Mouse (Mus musculus) hindbrain, embryonic 13.5 days (tissue): ENCODE measurements around the gene Gab2. TPM values are rescaled to one million over a fixed set of nuclear protein-coding genes. Genes with fewer than 3 reads are reported as not detected.
"Not testable (repeated sequence)": the region's sequence is repeated elsewhere in the genome, so short reads cannot be mapped to it uniquely, and the experiment has no call there.

ENCODE experiments used
- ATAC-seq: fragments of 200-750 bp; cut with Nextera tagmentation; 2 replicates; pipeline ENCODE4 v1.8.0; 2017; ENCODE audit warnings: moderate TSS enrichment; ENCODE audit not compliant: low FRiP score
- H3K27ac ChIP-seq: fragments of 300-500 bp; sonication (generic); 2 replicates; pipeline ENCODE4 v1.5.1; 2015; ENCODE audit warnings: inconsistent platforms, mild to moderate bottlenecking, moderate library complexity
- H3K27me3 ChIP-seq: fragments of 300-500 bp; sonication (generic); 2 replicates; pipeline ENCODE4 v1.6.1; 2015; ENCODE audit warnings: mild to moderate bottlenecking, inconsistent platforms
- H3K36me3 ChIP-seq: fragments of 300-500 bp; sonication (generic); 2 replicates; pipeline ENCODE4 v1.6.1; 2015; ENCODE audit warnings: mild to moderate bottlenecking, inconsistent platforms
- H3K4me1 ChIP-seq: fragments of 300-500 bp; sonication (generic); replicated peaks from 2 replicates; pipeline ENCODE4 v1.6.1; 2015; ENCODE audit warnings: inconsistent platforms
- H3K4me2 ChIP-seq: fragments of 300-500 bp; sonication (generic); 2 replicates; pipeline ENCODE4 v1.6.1; 2015; ENCODE audit warnings: inconsistent platforms, mild to moderate bottlenecking, moderate library complexity
- H3K4me3 ChIP-seq: fragments of 300-500 bp; sonication (generic); 2 replicates; pipeline ENCODE4 v1.5.1; 2015; ENCODE audit warnings: mild to moderate bottlenecking, inconsistent platforms
- H3K9ac ChIP-seq: fragments of 300-500 bp; sonication (generic); 2 replicates; pipeline ENCODE4 v1.6.1; 2015; ENCODE audit warnings: mild to moderate bottlenecking, inconsistent platforms
- H3K9me3 ChIP-seq: fragments of 300-500 bp; sonication (generic); 2 replicates; pipeline ENCODE4 v1.6.1; 2016; ENCODE audit warnings: inconsistent platforms
- WGBS: fragments of 180-500 bp; shearing (Covaris S2); methylation state at CpG from one replicate; pipeline ENCODE4 v1.1.7; 2015; 5-methylcytosine and 5-hydroxymethylcytosine counted together
- polyA plus RNA-seq: library from polyadenylated mRNA; unstranded; fragments of >200 nt; fragmentation: Nextera tagmentation; extraction: Ambion mirVana; gene quantifications from 2 replicates; pipeline ENCODE4 v1.2.1, GENCODE M21; 2015

The Gab2 gene
- polyA plus RNA-seq, 1 experiment from 2014 or later, result 15.9 TPM

DNA sequence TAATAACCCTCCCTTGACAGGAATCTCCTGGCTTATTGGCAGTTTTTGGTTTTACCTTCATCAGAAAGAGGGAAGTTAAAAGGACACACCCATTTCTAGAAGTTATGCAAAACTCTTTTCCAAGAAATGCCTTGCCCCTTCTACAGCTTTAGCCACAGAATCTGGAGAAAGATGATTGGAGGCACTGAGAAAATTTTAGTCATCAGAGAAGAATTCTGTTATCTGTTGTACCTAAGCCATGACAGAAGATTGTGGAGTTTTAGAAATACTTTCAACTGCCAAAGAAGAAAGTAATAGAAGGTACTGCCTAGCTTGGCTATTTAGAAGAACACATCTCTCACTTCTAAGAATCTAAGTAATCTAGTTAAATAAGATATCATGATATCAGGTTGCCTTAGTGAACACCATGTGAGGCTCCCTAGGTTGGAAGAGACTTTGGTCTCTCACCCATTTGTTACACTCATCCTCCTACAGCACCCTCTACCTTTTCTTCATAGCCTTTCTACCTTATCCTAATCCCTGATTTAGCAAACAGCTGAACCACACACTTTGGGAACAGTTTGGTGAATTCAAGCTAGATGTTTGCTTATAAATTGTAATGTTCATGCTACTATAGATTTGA, 128.8 kb downstream of the Gab2 start:
- Histone ChIP-seq H3K27ac (no peak overlapping the region), H3K9ac (no peak overlapping the region), H3K36me3 (no peaks in the 10 kb centered on the region), H3K4me1 (no peaks in the 10 kb centered on the region), H3K4me3 (no peak overlapping the region), H3K4me2 (no peak overlapping the region), H3K27me3 (no peaks in the 10 kb centered on the region), H3K9me3 (no peaks in the 10 kb centered on the region)
- no peak for ATAC-seq

DNA sequence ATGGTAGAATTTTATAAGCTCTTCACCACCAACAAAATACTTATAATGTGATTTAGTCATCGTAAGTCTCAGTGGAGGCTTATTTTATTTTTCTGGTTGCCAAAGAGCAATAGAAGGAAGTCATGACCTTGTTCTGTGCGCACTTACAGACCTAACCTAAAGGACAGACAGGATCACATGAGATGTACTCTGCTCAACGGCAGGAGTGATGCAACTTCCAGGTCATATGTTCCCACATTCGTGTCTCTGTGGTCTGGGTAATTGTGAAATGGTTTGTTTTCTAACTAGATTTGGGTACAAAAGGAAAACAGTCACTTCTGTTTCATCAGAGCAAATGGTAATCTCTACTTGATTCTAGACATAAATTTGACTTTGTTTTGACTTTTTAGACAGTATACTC, 129.7 kb downstream of the Gab2 start:
- Histone ChIP-seq H3K4me2 (no peak overlapping the region), H3K9ac (no peak overlapping the region), H3K9me3 (no peaks in the 10 kb centered on the region), H3K36me3 (no peaks in the 10 kb centered on the region), H3K4me3 (no peak overlapping the region), H3K4me1 (no peaks in the 10 kb centered on the region), H3K27ac (no peak overlapping the region), H3K27me3 (no peaks in the 10 kb centered on the region)
- ATAC-seq, result no peak
- 89% methylated on average over 4 of the region's 4 CpGs for WGBS

DNA sequence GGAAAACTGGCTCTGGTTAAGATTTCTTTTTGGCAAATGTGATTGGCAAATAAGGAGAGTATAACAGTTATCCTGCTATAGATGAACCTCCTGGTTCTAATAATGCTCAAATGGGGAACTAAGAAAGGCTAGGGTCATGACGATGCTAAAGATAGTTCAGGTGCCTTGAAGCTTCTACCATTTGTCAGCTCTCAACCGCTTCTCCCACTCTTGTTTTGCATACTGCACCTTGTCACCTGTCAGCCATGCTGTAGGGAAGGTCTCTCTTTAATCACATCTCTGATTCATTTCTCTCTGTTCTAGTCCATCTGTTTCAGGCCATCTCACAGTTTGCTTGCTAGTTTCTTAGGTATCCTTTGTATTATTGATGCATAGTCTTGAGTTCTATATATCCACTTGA, 142.4 kb downstream of the Gab2 start:
- ATAC-seq, result no peak
- Histone ChIP-seq H3K4me3 (no peak overlapping the region), H3K4me1 (no peaks in the 10 kb centered on the region), H3K27ac (no peak overlapping the region), H3K9me3 (no peaks in the 10 kb centered on the region), H3K27me3 (no peaks in the 10 kb centered on the region), H3K4me2 (no peak overlapping the region), H3K9ac (no peak overlapping the region), H3K36me3 (peaks cover 9% of the 10 kb centered on the region)
- WGBS, result 82% methylated on average over 2 of the region's 2 CpGs

DNA sequence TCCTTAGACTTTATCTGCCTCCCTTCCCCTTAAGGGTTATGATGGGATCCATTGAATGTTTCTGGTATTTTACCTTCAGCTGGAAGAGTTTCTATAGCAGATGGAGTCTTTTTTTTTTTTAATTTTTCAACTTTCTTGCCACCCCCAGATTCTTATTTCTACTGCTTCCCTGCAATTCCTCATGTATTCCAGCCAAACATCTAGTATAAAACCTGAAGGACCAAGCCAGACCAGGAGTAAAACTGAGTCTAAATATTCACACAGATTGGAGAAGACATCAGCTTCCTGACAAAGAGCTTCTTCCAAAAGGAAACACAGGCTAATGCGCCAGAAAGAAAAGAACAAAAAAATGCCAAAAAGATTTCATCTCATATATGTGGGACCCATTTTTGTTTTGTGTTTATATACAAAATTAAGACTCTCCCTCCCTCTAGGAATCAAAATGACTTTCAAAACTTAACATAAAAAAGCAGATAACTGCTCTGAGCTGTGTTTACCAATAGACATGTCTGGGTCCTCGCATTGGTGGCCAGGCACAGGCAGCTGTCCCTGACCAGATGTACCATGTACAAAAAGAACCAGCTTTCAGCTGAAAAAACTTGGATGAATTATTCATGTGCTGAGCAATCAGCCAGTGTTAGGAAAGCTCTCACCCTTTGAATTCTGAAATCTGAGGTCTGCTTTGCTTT, 164.0 kb downstream of the Gab2 start:
- H3K4me3 ChIP-seq, result no peak overlapping the region
- H3K36me3 ChIP-seq, result no peaks in the 10 kb centered on the region
- no peak overlapping the region for H3K27ac ChIP-seq
- no peak overlapping the region for H3K4me2 ChIP-seq
- H3K27me3 ChIP-seq, result no peaks in the 10 kb centered on the region
- H3K4me1 ChIP-seq, result peaks cover 11% of the 10 kb centered on the region; the same call in 1 of the 2 replicates
- H3K9me3 ChIP-seq, result no peaks in the 10 kb centered on the region
- no peak for ATAC-seq
- no peak overlapping the region for H3K9ac ChIP-seq
- WGBS, result 64% methylated on average over 2 of the region's 2 CpGs

DNA sequence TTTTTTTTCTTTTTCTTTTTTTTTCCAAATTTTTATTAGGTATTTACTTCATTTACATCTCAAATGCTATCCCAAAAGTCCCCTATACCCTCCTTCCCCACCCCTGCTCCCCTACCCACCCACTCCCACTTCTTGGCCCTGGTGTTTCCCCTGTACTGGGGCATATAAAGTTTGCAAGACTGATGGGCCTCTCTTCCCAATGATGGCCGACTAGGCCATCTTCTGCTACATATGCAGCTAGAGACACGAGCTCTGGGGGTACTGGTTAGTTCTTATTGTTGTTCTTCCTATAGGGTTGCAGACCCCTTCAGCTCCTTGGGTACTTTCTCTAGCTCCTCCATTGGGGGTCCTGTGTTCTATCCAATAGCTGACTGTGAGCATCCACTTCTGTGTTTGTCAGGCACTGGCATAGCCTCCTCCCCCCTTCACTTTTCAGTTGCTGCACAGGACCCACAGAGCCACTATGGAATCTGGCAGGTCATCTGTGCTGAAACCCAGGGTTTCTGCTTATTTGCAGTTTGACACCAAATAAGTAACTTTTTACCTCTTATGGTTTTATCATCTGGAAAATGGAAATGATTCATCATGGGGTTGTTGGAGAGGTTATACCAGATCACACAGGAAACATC, 164.7 kb downstream of the Gab2 start:
- H3K36me3 ChIP-seq, H3K4me3 ChIP-seq, H3K4me2 ChIP-seq, ATAC-seq, H3K27ac ChIP-seq, H3K9ac ChIP-seq, H3K9me3 ChIP-seq, H3K27me3 ChIP-seq: not testable (repeated sequence)
- peaks cover 11% of the 10 kb centered on the region; the same call in 1 of the 2 replicates for H3K4me1 ChIP-seq
- whole genome bisulfite sequencing, result 67% methylated on average over 2 of the region's 2 CpGs

DNA sequence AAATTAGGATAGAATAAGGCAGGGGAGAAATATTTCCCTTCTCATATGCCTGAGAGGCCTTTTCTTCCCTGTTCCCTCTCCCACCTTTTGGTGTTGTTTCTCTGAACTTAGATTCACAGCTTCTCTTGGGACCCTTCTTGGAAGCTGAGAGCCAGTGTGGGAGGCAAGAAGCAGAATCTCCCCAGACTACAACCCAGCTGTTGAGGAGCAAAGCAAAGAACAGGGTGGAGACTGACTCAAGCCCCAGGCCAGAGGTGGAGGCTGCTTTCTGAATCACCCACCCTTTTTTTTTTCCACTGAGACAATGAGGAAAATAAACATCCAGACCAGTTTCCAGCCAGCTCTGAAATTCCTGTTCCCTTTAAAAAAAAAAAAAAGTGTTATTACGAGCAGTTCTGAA, 166.3 kb downstream of the Gab2 start:
- no peak overlapping the region for H3K9ac ChIP-seq
- no peaks in the 10 kb centered on the region for H3K27me3 ChIP-seq
- no peak overlapping the region for H3K4me3 ChIP-seq
- H3K27ac ChIP-seq, result no peak overlapping the region
- WGBS, result 70% methylated on average over 1 of the region's 1 CpGs
- H3K4me1 ChIP-seq, result peaks cover 11% of the 10 kb centered on the region; the same call in 1 of the 2 replicates
- no peak overlapping the region for H3K4me2 ChIP-seq
- no peaks in the 10 kb centered on the region for H3K9me3 ChIP-seq
- H3K36me3 ChIP-seq, result no peaks in the 10 kb centered on the region
- no peak for ATAC-seq

DNA sequence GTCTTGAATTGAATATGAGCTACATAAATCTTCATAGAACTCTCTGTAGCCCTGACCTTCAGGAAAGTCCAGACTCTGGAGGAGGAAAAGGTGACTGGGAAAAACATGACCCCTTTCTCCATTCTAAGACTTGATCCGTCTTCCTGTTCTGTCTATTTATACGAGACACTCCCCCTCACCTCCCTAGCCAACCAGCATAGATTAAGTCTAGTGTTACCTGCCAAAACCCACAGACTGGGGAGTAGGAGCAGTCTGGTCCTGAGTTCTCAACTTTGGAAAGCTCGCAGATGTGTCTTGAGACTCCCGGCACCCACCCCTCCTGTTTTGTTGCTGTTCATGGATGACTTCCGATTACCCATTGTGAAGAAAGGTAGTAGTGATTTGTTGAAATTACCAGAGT, 166.8 kb downstream of the Gab2 start:
- Histone ChIP-seq H3K27me3 (no peaks in the 10 kb centered on the region), H3K9ac (no peak overlapping the region), H3K36me3 (no peaks in the 10 kb centered on the region), H3K4me1 (peaks cover 11% of the 10 kb centered on the region; the same call in 1 of the 2 replicates), H3K4me3 (no peak overlapping the region), H3K27ac (no peak overlapping the region), H3K9me3 (no peaks in the 10 kb centered on the region), H3K4me2 (no peak overlapping the region)
- WGBS, result 82% methylated on average over 5 of the region's 5 CpGs
- no peak for ATAC-seq

DNA sequence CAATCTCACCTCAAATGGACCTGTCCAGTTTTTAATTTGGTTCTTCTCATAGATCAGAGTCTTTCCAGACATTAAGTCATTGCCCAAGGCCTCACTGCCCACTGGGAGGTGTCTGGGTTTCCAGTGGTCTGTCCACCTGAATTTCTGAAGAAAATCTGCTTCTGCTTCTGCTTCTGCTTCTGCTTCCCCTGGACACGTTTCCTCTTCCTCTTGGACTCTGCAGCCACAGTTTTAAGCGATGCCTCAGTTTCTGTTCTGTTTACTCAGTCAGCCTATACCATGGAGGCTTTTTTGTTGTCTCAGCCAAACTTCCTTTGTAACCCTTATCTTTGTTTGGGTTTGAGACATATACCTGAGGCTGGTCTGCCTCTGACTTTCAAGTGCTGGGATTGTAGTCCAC, 170.3 kb downstream of the Gab2 start:
- Histone ChIP-seq H3K36me3 (no peaks in the 10 kb centered on the region), H3K9me3 (no peaks in the 10 kb centered on the region), H3K27me3 (no peaks in the 10 kb centered on the region), H3K4me3 (no peak overlapping the region), H3K4me2 (no peak overlapping the region), H3K27ac (no peak overlapping the region), H3K9ac (no peak overlapping the region), H3K4me1 (0 out of 2 replicates have a peak, but pooled peaks cover 5% of the 10 kb centered on the region)
- 84% methylated on average over 2 of the region's 2 CpGs for WGBS
- no peak for ATAC-seq

DNA sequence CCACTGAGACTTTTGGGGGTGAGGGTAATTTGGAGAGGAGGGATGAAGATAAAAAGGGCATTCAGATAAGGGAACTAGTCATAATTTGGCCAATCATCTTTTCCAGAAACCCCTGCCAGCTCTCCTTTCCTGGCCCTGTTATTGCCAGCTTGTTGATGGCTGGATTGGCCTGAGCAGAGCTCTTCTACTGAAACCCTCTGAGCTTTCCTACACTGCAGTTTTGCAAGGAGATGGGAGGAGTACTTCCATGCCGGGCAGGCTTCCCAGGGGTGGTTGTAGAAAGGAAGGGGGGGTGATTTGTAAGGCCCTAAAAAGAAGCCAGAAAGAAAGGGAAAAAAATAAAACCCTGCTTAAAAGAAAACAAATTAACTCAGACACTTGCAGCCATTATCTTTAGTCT, 181.2 kb downstream of the Gab2 start:
- Histone ChIP-seq H3K27ac (no peak overlapping the region), H3K36me3 (no peaks in the 10 kb centered on the region), H3K9me3 (no peaks in the 10 kb centered on the region), H3K9ac (no peak overlapping the region), H3K27me3 (no peaks in the 10 kb centered on the region), H3K4me2 (no peak overlapping the region), H3K4me3 (no peak overlapping the region), H3K4me1 (0 out of 2 replicates have a peak, but pooled peaks cover 2% of the 10 kb centered on the region)
- 68% methylated on average over 1 of the region's 1 CpGs for WGBS
- no peak for ATAC-seq

DNA sequence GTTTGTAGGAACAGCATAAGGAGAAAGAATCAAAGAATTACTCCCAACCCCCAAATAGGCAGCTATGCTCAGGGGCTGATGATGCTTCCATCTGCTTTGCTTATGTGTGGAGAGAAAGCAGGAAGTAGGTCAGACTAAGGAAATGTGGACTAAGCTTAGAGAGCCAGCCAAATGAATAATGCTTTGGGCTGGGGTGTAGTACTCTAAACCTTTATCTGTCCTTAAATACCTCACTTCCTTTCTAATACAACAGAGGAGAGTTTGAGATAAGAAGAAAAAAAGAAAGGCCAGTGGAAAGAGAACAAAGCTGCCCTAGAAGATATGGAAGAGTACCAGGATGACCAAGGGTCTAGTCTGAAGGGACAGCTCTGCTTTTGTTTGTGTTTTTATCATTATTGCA, 189.0 kb downstream of the Gab2 start:
- peaks cover 8% of the 10 kb centered on the region for H3K36me3 ChIP-seq
- H3K27ac ChIP-seq, result no peak overlapping the region
- H3K4me1 ChIP-seq, result no peaks in the 10 kb centered on the region
- no peaks in the 10 kb centered on the region for H3K27me3 ChIP-seq
- H3K4me2 ChIP-seq, result no peak overlapping the region
- H3K9me3 ChIP-seq, result no peaks in the 10 kb centered on the region
- no peak overlapping the region for H3K4me3 ChIP-seq
- ATAC-seq, result no peak
- no peak overlapping the region for H3K9ac ChIP-seq

DNA sequence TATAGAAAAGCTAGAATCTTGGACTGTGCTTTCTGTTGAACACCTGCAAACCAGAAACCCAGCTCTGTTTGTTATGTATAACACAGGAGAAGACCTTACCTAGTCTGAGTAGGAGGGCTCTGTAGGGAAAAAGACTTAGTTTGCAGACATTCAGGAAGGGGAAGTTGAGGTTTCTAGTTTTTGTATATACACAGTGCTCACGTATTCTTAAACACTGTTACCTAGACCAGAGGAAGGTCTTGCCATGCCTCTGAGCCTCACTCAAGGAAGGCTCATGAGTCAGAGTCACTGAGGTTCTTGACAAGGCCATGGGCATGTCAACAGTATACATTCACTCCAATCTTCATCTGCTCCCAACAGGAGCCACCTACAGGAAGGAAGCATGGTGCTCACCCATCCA, 189.7 kb downstream of the Gab2 start:
- no peaks in the 10 kb centered on the region for H3K9me3 ChIP-seq
- WGBS, result 96% methylated on average over 1 of the region's 1 CpGs
- no peak for ATAC-seq
- no peaks in the 10 kb centered on the region for H3K27me3 ChIP-seq
- H3K9ac ChIP-seq, result no peak overlapping the region
- peaks cover 8% of the 10 kb centered on the region for H3K36me3 ChIP-seq
- H3K4me2 ChIP-seq, result no peak overlapping the region
- H3K27ac ChIP-seq, result no peak overlapping the region
- H3K4me1 ChIP-seq, result no peaks in the 10 kb centered on the region
- H3K4me3 ChIP-seq, result no peak overlapping the region

DNA sequence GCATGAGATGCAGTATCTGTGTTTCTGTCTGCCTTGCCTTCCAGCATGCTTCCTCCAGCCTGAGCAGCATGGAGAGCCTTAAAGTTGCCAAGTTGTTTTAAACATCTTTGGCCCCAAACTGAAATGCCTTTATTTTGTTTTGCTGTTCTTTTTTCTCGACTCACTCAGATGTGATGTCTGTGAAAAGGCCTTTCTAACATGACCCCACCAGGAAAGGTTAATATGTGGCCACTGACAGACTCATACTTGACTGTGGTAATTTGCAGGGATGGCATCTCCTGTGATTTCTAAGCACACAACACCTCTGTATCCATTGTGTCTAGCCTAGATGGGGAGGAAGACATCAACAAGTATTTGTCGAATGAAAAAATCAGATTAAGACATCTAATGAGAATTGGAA, 215.6 kb downstream of the Gab2 start:
- Histone ChIP-seq H3K4me3 (no peak overlapping the region), H3K36me3 (peaks cover 25% of the 10 kb centered on the region), H3K9ac (no peak overlapping the region), H3K9me3 (no peaks in the 10 kb centered on the region), H3K27me3 (no peaks in the 10 kb centered on the region), H3K4me1 (no peaks in the 10 kb centered on the region), H3K4me2 (no peak overlapping the region), H3K27ac (no peak overlapping the region)
- WGBS, result 50% methylated on average over 2 of the region's 2 CpGs
- no peak for ATAC-seq

DNA sequence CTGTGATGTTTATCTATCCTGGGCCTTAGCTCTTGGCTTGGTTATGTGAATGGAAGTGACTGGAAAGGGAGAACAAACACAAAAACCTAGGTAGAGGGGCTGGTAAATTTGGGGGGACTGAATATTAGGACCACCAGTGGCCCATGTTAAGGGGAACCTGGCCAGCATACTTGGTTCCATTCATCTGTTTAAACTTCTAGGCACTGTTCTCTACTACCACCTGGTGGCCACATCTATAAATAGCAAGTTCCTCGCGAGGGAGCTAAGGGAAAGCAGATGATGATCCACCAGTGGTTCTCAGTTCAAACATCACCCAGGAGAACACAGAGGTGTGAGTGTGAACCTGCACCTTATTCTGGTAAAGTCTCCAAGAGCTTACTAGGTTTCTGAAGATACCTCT, 216.1 kb downstream of the Gab2 start:
- 3% methylated on average over 2 of the region's 2 CpGs for WGBS
- peaks cover 30% of the 10 kb centered on the region for H3K36me3 ChIP-seq
- H3K4me3 ChIP-seq, result no peak overlapping the region
- no peaks in the 10 kb centered on the region for H3K27me3 ChIP-seq
- H3K9ac ChIP-seq, result no peak overlapping the region
- no peak overlapping the region for H3K4me2 ChIP-seq
- no peaks in the 10 kb centered on the region for H3K4me1 ChIP-seq
- no peak overlapping the region for H3K27ac ChIP-seq
- no peak for ATAC-seq
- H3K9me3 ChIP-seq, result no peaks in the 10 kb centered on the region
